Mouse (Mus musculus) embryonic facial prominence, embryonic 10.5 days (tissue): ENCODE measurements around the gene Lrmda. TPM values are rescaled to one million over a fixed set of nuclear protein-coding genes. Genes with fewer than 3 reads are reported as not detected.

Source experiments
- DNase-seq: peaks from one replicate; pipeline ENCODE4 v3.0.0-alpha.2; 2017; ENCODE audit warnings: low spot score
- H3K27ac ChIP-seq: fragments of 300-500 bp; sonication (generic); replicated peaks from 2 replicates; pipeline ENCODE4 v1.5.1; 2016; ENCODE audit warnings: mild to moderate bottlenecking
- H3K27me3 ChIP-seq: fragments of 300-500 bp; sonication (generic); replicated peaks from 2 replicates; pipeline ENCODE4 v1.6.1; 2016; ENCODE audit warnings: low read depth, mild to moderate bottlenecking; ENCODE audit not compliant: poor library complexity, severe bottlenecking
- H3K36me3 ChIP-seq: fragments of 300-500 bp; sonication (generic); replicated peaks from 2 replicates; pipeline ENCODE4 v1.6.1; 2016; ENCODE audit warnings: mild to moderate bottlenecking, moderate library complexity
- H3K4me1 ChIP-seq: fragments of 300-500 bp; sonication (generic); 2 replicates; pipeline ENCODE4 v1.6.1; 2016
- H3K4me3 ChIP-seq: fragments of 300-500 bp; sonication (generic); 2 replicates; pipeline ENCODE4 v1.5.1; 2016; ENCODE audit warnings: mild to moderate bottlenecking, moderate library complexity
- H3K9me3 ChIP-seq: fragments of 300-500 bp; sonication (generic); 2 replicates; pipeline ENCODE4 v1.6.1; 2016; ENCODE audit warnings: mild to moderate bottlenecking
- WGBS: fragments of 180-500 bp; shearing (Covaris S2); methylation state at CpG from one replicate; pipeline ENCODE4 v1.1.7; 2016; 5-methylcytosine and 5-hydroxymethylcytosine counted together
- polyA plus RNA-seq: library from polyadenylated mRNA; unstranded; fragments of >200 nt; fragmentation: Nextera tagmentation; extraction: Ambion mirVana; gene quantifications from 2 replicates; pipeline ENCODE4 v1.2.1, GENCODE M21; 2016

Lrmda gene
- polyA plus RNA-seq, 1 experiment from 2014 or later, result 0.88 TPM

- 73% methylated on average over 7 of the region's 7 CpGs for WGBS
- H3K9me3 ChIP-seq, result peaks cover 4% of the 10 kb centered on the region; the same call in 1 of the 2 replicates
- no peak overlapping the region for H3K4me3 ChIP-seq
- no peaks in the 10 kb centered on the region for H3K36me3 ChIP-seq
- H3K27ac ChIP-seq, result no peak overlapping the region
- no peak for DNase-seq
- 0 out of 2 replicates have a peak, but pooled peaks cover 2% of the 10 kb centered on the region for H3K4me1 ChIP-seq
- H3K27me3 ChIP-seq, result peaks cover 6% of the 10 kb centered on the region; the same call in 1 of the 2 replicates
Measured at GRCm38 (mm10) chr14:22130950-22131585, 111.6 kb downstream of the Lrmda start.

GRCm38 (mm10) chr14:22139281-22139680, 119.8 kb downstream of the Lrmda start:
- Histone ChIP-seq H3K27ac (no peak overlapping the region), H3K4me1 (peaks cover 4% of the 10 kb centered on the region; the same call in 1 of the 2 replicates), H3K9me3 (peaks cover 4% of the 10 kb centered on the region; the same call in 1 of the 2 replicates), H3K36me3 (no peaks in the 10 kb centered on the region), H3K27me3 (no peaks in the 10 kb centered on the region), H3K4me3 (no peak overlapping the region)
- DNase-seq, result no peak
- 90% methylated on average over 1 of the region's 1 CpGs for WGBS

- DNase-seq, result no peak
- H3K27ac ChIP-seq, result no peak overlapping the region
- WGBS, result 18% methylated on average over 3 of the region's 3 CpGs
- no peak overlapping the region for H3K4me3 ChIP-seq
- no peaks in the 10 kb centered on the region for H3K36me3 ChIP-seq
- H3K4me1 ChIP-seq, result peaks cover 32% of the 10 kb centered on the region
- H3K9me3 ChIP-seq, result no peaks in the 10 kb centered on the region
- H3K27me3 ChIP-seq, result 0 out of 2 replicates have a peak, but pooled peaks cover 3% of the 10 kb centered on the region
Measured at GRCm38 (mm10) chr14:22144014-22144413, 124.5 kb downstream of the Lrmda start.

GRCm38 (mm10) chr14:22145863-22146262, 126.4 kb downstream of the Lrmda start:
- 70% methylated on average over 4 of the region's 4 CpGs for WGBS

GRCm38 (mm10) chr14:22146508-22147044, 127.1 kb downstream of the Lrmda start:
- peaks cover 19% of the 10 kb centered on the region for H3K27me3 ChIP-seq

More at GRCm38 (mm10) chr14:22145863-22146262, 126.4 kb downstream of the Lrmda start:
- Histone ChIP-seq H3K27ac (no peak overlapping the region), H3K4me3 (no peak overlapping the region), H3K9me3 (no peaks in the 10 kb centered on the region), H3K4me1 (peaks cover 32% of the 10 kb centered on the region), H3K36me3 (no peaks in the 10 kb centered on the region), H3K27me3 (peaks cover 11% of the 10 kb centered on the region)
- no peak for DNase-seq

GRCm38 (mm10) chr14:22147341-22148024, 128.0 kb downstream of the Lrmda start:
- H3K36me3 ChIP-seq, result no peaks in the 10 kb centered on the region
- H3K27me3 ChIP-seq, result peaks cover 26% of the 10 kb centered on the region
- peaks cover 41% of the 10 kb centered on the region for H3K4me1 ChIP-seq
- WGBS, result 19% methylated on average over 4 of the region's 4 CpGs
- H3K27ac ChIP-seq, result no peak overlapping the region; the same call in 1 of the 2 replicates
- no peaks in the 10 kb centered on the region for H3K9me3 ChIP-seq
- H3K4me3 ChIP-seq, result no peak overlapping the region
- no peak for DNase-seq

More at GRCm38 (mm10) chr14:22146508-22147044, 127.1 kb downstream of the Lrmda start:
- peaks cover 32% of the 10 kb centered on the region for H3K4me1 ChIP-seq
- 86% methylated on average over 12 of the region's 12 CpGs for WGBS
- DNase-seq, result no peak
- no peak overlapping the region for H3K27ac ChIP-seq
- no peaks in the 10 kb centered on the region for H3K9me3 ChIP-seq
- no peak overlapping the region for H3K4me3 ChIP-seq
- H3K36me3 ChIP-seq, result no peaks in the 10 kb centered on the region

GRCm38 (mm10) chr14:22152701-22153100, 133.2 kb downstream of the Lrmda start:
- no peak overlapping the region for H3K27ac ChIP-seq
- 52% methylated on average over 13 of the region's 13 CpGs for WGBS

GRCm38 (mm10) chr14:22154096-22154495, 134.6 kb downstream of the Lrmda start:
- DNase-seq, result no peak
- H3K4me1 ChIP-seq, result peaks cover 48% of the 10 kb centered on the region
- no peak overlapping the region for H3K4me3 ChIP-seq
- no peaks in the 10 kb centered on the region for H3K9me3 ChIP-seq
- no peaks in the 10 kb centered on the region for H3K36me3 ChIP-seq
- WGBS, result 80% methylated on average over 8 of the region's 8 CpGs
- H3K27ac ChIP-seq, result peak overlapping the region; percentile 10; the same call in 1 of the 2 replicates
- peaks cover 71% of the 10 kb centered on the region for H3K27me3 ChIP-seq

More at GRCm38 (mm10) chr14:22152701-22153100, 133.2 kb downstream of the Lrmda start:
- H3K9me3 ChIP-seq, result no peaks in the 10 kb centered on the region
- peaks cover 59% of the 10 kb centered on the region for H3K27me3 ChIP-seq
- no peak overlapping the region for H3K4me3 ChIP-seq
- H3K4me1 ChIP-seq, result peaks cover 54% of the 10 kb centered on the region
- H3K36me3 ChIP-seq, result no peaks in the 10 kb centered on the region
- peak; percentile 47 for DNase-seq

GRCm38 (mm10) chr14:22155034-22155433, 135.5 kb downstream of the Lrmda start:
- Histone ChIP-seq H3K4me3 (no peak overlapping the region), H3K27me3 (peaks cover 72% of the 10 kb centered on the region), H3K36me3 (no peaks in the 10 kb centered on the region), H3K27ac (no peak overlapping the region), H3K4me1 (peaks cover 48% of the 10 kb centered on the region), H3K9me3 (no peaks in the 10 kb centered on the region)
- 21% methylated on average over 2 of the region's 2 CpGs for WGBS
- no peak for DNase-seq

- no peaks in the 10 kb centered on the region for H3K36me3 ChIP-seq
- no peak overlapping the region for H3K4me3 ChIP-seq
- no peaks in the 10 kb centered on the region for H3K9me3 ChIP-seq
- 39% methylated on average over 4 of the region's 4 CpGs for WGBS
- H3K27me3 ChIP-seq, result peaks cover 72% of the 10 kb centered on the region
- DNase-seq, result peak; percentile 15
- H3K27ac ChIP-seq, result no peak overlapping the region
- peaks cover 48% of the 10 kb centered on the region for H3K4me1 ChIP-seq
Measured at GRCm38 (mm10) chr14:22155512-22156026, 136.1 kb downstream of the Lrmda start.

GRCm38 (mm10) chr14:22156991-22157390, 137.5 kb downstream of the Lrmda start:
- Histone ChIP-seq H3K27me3 (peaks cover 70% of the 10 kb centered on the region), H3K9me3 (no peaks in the 10 kb centered on the region), H3K36me3 (no peaks in the 10 kb centered on the region), H3K27ac (no peak overlapping the region), H3K4me1 (peaks cover 43% of the 10 kb centered on the region), H3K4me3 (no peak overlapping the region)
- WGBS, result 68% methylated on average over 6 of the region's 6 CpGs
- no peak for DNase-seq

GRCm38 (mm10) chr14:22161416-22161815, 141.9 kb downstream of the Lrmda start:
- no peaks in the 10 kb centered on the region for H3K9me3 ChIP-seq
- H3K27ac ChIP-seq, result no peak overlapping the region
- no peaks in the 10 kb centered on the region for H3K36me3 ChIP-seq
- H3K27me3 ChIP-seq, result peaks cover 43% of the 10 kb centered on the region
- no peak overlapping the region for H3K4me3 ChIP-seq
- no peak for DNase-seq
- 38% methylated on average over 3 of the region's 3 CpGs for WGBS
- no peaks in the 10 kb centered on the region for H3K4me1 ChIP-seq
